Mouse (Mus musculus): ENCODE results near the gene Ugt1a1. TPM values are rescaled to one million over a fixed set of nuclear protein-coding genes. Genes with fewer than 3 reads are reported as not detected.
"Not testable (repeated sequence)": the region's sequence is repeated elsewhere in the genome, so short reads cannot be mapped to it uniquely, and the experiment has no call there.

The Ugt1a1 gene
- total RNA-seq, 2 experiments from 2014 or later = 0.12 TPM; not detected in 1

GRCm38 (mm10) chr1:88217144-88217543 lies 5.4 kb downstream of the Ugt1a1 start:
- DNase-seq = no peak
- intact Hi-C loops (cut with DNase I; ENCODE audit: low total_unique reads) = no loop called here

- DNase-seq = no peak
- intact Hi-C loops (cut with DNase I; ENCODE audit: low total_unique reads) = no loop called here
Measured at GRCm38 (mm10) chr1:88217576-88217975, 5.8 kb downstream of the Ugt1a1 start.

- intact Hi-C loops (cut with DNase I; ENCODE audit: low total_unique reads) = no loop called here
- DNase-seq = no peak
Measured at GRCm38 (mm10) chr1:88218051-88218450, 6.3 kb downstream of the Ugt1a1 start.

GRCm38 (mm10) chr1:88218591-88218990 lies 6.8 kb downstream of the Ugt1a1 start:
- DNase-seq = no peak
- intact Hi-C loops (cut with DNase I; ENCODE audit: low total_unique reads) = no loop called here

- intact Hi-C loops (cut with DNase I; ENCODE audit: low total_unique reads) = no loop called here
- no peak for DNase-seq
Measured at GRCm38 (mm10) chr1:88219054-88219453, 7.3 kb downstream of the Ugt1a1 start.

DNA sequence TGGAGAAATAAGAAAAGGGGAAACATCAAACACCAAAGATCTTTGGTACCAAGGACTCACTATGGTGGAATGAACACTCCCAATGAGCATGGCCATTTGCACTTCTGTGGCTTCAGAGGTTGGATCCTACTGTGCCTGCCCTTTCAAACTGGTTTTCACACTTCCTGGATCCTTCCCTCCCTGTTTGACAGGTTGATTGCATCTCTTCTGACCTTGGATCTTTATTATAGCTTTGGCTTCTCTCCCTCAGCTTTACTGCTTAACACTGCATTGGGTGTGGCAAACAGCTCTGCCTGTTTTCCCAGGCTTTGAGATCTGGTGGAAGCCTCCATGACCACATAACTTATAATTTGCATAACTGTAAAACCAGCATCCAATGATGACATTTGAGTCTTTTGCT lies 8.6 kb downstream of the Ugt1a1 start:
- DNase-seq = no peak
- intact Hi-C loops (cut with DNase I; ENCODE audit: low total_unique reads) = no loop called here

DNA sequence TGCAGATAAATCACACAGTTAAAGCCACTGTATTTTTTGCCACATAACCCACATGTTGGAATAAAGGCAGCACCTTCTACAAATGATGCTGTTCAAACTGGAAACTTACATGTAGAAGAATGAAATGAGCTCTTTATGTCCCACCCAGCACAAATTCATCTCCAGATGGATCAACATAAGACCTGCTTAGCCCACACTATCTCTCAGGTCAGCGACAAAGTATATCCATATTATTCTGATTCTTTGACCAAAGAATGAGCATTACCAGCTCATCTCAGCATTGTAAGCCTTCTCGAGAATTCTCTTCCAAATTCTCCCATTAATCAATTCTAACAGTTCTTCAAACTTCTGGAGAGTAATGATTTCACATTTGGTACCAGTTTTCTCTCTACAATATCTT lies 10.5 kb downstream of the Ugt1a1 start:
- intact Hi-C loops (cut with DNase I; ENCODE audit: low total_unique reads) = no loop called here
- DNase-seq = no peak

GRCm38 (mm10) chr1:88223011-88223515 lies 11.3 kb downstream of the Ugt1a1 start:
- intact Hi-C loops (cut with DNase I; ENCODE audit: low total_unique reads); DNase-seq: not testable (repeated sequence)

- DNase-seq = no peak
- intact Hi-C loops (cut with DNase I; ENCODE audit: low total_unique reads) = no loop called here
Measured at GRCm38 (mm10) chr1:88223591-88223990, 11.8 kb downstream of the Ugt1a1 start.

- no peak for DNase-seq
- intact Hi-C loops (cut with DNase I; ENCODE audit: low total_unique reads) = no loop called here
Measured at GRCm38 (mm10) chr1:88224029-88224776, 12.4 kb downstream of the Ugt1a1 start.

DNA sequence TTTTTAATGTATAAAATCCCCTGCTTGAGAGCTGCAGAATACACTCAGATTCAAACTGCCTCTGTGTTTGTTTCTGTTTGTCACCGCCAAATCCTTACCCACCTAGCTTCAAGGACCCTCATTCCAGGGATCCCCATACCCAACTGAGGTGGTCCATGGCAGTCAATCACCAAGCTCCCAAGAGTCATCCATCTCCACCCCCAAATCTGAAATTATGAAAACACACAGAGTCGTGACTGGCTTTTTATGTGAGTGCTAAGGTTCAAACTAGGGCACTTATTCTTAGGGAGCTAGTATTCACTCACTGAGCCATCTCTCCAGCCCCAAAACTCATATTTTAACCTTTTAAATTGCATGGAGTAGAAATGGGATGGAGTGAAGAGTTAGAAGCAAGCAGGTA lies 13.5 kb downstream of the Ugt1a1 start:
- intact Hi-C loops (cut with DNase I; ENCODE audit: low total_unique reads); DNase-seq: not testable (repeated sequence)

- intact Hi-C loops (cut with DNase I; ENCODE audit: low total_unique reads) = no loop called here
- no peak for DNase-seq
Measured at GRCm38 (mm10) chr1:88225741-88226140, 14.0 kb downstream of the Ugt1a1 start.

DNA sequence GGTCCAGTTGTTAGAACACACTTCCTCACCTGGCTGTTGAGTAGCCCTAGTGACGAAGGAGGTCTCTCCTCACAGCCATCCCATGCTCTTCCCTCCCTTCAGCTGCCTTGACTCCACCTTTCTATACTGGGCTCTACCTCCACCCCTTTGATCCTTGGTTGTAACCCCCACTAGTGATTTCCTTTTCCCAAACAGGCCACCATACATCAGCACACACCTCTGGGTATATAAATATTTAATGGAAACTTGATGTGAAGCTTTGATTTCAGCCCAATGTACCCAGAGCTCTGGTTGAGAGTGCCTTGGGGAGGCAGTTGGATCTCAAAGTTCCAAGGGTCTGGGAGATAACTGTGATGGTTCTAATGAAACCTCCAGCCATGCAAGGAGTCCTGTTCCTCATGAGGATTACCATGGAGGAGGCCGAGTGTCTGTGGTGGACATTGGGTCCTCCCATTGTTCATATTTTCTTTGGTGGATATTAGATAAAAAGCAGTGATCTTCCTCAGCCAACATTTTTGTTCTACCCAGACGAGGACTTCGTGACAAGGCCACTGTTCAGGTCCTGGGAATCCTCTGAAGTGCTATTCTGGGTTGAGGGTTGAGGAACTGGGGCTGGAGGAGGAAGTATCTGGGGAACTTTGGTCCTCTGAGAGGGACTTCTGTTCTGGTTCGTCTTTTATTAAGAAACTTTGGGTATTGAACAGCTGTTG lies 15.1 kb downstream of the Ugt1a1 start, which contains the start of gene Mroh2a:
Mroh2a (plus strand) TSS at position 317 of the 710 bp plus-strand sequence.
- intact Hi-C loops (cut with DNase I; ENCODE audit: low total_unique reads) = no loop called here
- DNase-seq = no peak

DNA sequence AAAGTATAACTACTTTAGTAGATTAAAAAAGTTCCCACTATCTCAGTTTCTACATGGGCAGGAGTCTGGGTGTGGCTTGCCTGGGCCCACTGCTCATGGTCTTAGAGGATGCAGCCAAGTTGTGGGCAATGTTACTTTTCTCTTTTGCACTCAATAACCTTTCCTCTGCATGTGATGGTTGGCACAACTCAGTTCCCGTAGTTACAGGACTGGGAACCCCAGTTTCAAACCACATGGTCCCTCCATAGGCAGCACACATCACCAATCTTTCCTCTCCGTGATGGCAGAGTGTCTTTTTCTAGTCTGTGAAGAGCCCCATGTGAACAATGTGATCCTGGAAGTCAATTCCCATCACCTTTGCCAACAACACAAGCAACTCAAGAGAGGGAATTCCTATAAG lies 15.7 kb downstream of the Ugt1a1 start:
- DNase-seq = no peak

DNA sequence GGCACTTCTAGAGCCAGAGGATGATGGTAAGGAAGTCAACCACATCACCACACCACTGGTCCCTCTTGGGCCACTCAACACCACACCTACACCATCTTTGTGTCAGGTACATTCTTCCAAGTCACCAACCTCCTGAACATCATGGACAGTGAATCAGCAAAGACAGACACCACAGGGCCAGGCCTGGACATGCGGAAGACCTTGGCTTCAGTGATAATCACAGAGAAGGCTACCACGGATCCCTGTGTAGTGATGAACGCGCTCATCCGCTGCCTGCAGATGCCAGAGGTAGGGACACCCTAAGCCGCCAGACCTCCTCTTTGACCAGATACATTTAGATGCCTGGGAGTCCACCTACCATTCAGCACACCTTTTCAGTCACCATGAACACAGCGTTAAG lies 16.4 kb downstream of the Ugt1a1 start:
- intact Hi-C loops (cut with DNase I; ENCODE audit: low total_unique reads) = no loop called here
- DNase-seq = no peak

More for the DNA sequence above, 15.7 kb downstream of the Ugt1a1 start:
- intact Hi-C loops (cut with DNase I; ENCODE audit: low total_unique reads) = no loop called here

GRCm38 (mm10) chr1:88229566-88229965 lies 17.8 kb downstream of the Ugt1a1 start:
- intact Hi-C loops (cut with DNase I; ENCODE audit: low total_unique reads) = no loop called here
- DNase-seq = no peak

DNA sequence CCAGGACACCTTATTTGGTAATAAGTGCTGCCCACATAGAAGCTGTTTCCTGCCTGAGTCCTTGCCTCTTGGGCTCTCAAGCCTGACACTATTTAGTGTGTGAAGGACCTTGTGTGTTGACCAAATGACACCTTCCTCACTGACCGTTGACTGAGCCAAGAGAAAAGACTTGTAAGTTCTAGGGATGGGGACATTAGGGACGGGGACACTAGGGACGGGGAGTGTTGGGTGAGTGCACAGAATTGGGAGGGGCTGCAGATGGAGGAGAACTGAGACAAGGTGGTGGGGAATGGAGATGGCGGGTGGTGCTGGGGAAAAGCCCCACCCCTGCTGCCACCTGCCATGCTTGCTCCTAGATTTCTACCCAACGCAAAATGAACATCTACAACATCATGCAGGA lies 18.2 kb downstream of the Ugt1a1 start:
- intact Hi-C loops (cut with DNase I; ENCODE audit: low total_unique reads) = no loop called here
- DNase-seq = no peak

DNA sequence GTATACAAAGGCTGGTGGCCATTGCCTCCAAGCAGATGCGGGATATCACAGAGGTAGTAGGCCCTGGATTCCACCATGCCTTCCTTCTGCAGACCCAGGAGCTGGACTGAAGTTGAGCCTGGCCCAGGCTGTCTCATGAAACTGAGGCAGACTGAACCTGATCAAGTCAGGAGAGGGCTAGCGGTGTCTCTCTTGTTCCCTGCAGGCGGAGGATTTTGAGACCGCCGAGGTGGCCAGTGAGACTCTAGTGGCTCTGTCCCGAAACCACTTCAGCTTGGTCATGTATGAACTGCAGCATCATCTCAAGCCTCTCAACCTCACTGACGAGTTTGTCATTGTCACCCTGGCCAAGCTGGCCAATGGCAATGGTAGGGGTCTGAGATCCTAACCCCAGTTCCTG lies 18.7 kb downstream of the Ugt1a1 start:
- DNase-seq = no peak
- intact Hi-C loops (cut with DNase I; ENCODE audit: low total_unique reads) = no loop called here

DNA sequence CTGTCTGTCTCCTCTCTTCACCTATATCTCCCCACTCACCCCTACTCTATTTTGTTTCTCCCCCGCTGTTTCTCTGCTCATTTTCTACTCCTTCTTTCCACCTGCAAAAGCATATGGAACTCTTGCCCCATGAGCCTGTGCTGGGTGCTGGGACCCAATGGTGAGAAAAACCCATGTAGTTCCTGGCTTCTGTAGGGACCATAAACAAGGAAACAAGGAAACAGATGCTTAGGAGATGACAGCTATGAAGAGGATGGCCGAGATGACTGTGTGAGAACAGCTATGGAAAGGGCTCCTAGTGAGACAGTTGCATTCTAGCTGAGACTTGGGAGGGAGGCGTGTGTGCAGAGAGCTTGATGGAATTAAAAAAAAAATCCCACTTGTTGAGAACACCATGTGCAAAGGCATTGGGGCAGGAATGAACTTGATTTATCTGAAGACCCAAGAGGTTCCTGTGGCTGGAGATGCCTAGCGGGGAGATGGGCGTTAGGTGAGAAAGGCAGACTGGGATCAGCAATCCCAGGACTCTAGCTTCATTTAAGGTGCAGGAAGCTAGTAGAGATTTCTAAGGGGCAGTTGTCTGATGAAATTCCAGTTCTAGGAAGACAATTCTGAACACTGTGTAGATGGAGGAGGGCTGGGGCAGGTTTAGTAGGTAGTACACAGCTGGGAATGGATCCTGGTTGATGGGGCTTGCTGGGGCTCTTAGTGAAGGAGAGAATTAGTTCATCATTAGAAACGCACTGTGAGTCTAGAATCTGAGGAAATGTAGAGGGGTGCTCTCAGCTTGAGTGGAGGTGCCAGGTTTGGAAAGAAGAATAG lies 19.4 kb downstream of the Ugt1a1 start:
- DNase-seq = peak; percentile 4
- intact Hi-C loops (cut with DNase I; ENCODE audit: low total_unique reads) = no loop called here
